Mouse (Mus musculus): Measurements from ENCODE around the gene Grwd1. TPM values are rescaled to one million over a fixed set of nuclear protein-coding genes. Genes with fewer than 3 reads are reported as not detected.

The Grwd1 gene
- total RNA-seq, 2 experiments from 2014 or later: 21.0 to 22.2 TPM

DNA sequence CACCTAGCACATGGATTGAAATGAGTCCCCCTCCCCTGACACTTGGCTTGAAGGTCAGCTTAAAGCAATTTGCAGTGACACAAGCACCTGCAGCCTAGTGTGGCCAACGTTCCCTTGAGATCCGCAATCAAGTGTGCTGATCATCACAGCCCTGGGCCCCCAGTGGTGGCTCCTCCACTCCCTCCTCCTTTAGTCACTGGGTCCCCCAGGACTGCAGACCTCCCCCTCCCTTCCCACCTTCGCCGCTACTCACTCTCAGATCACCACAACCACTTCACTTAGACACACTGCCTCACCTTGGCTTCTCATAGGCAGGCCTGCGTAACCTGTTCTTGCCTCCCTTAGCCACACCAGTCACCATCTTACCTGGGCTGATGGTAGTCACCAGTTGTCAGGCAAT, 24.8 kb downstream of the Grwd1 start:
- DNase-seq (ENCODE audit: low spot score in 2 of 2): no peak
- intact Hi-C loops (cut with DNase I): no loop called here

DNA sequence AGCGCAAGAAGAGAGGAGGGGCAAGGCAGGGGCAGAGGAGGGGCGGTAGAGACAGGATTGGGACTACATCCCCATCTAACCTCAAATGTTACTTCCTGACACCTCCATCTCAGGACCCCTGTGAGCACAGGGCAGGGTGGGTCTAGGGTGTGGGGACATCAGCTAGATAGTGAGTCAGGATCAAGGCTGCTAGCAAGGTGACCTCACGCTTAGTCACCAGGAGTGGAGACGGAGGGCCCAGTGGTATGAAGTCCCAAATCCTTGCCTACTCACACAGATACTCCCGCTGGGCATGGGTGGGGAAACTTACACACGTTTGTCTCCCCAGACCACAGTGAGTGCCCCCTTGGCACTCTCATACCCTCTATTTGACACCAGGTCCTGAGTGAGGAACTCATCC, 28.2 kb downstream of the Grwd1 start:
- intact Hi-C loops (cut with DNase I): no loop called here
- no peak for DNase-seq (ENCODE audit: low spot score in 2 of 2)

DNA sequence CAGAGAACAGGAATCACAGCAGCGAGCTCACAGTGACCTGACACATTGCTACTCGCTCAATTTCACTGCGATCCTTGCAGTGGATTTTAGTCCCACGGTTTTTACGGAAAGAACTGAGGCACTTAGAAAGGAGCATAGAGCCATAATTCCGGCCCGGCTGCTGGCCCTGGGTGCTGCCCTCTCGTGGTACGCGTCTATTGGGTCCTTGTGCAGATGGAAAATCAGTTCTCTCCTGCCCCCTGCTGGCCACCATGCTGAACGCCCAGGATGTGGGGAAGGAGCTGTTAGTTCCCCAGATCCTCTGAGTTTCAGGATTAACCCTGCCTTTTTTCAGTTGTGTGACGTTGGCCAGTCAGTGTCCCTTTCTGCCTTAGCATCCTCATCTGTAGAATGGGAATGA, 29.4 kb downstream of the Grwd1 start:
- DNase-seq (ENCODE audit: low spot score in 2 of 2): peak; percentile 95 to 96
- intact Hi-C loops (cut with DNase I): loop anchor here (1.0 kb wide), 1 partner anchor 62 kb away; no protein-coding TSS in a partner anchor

DNA sequence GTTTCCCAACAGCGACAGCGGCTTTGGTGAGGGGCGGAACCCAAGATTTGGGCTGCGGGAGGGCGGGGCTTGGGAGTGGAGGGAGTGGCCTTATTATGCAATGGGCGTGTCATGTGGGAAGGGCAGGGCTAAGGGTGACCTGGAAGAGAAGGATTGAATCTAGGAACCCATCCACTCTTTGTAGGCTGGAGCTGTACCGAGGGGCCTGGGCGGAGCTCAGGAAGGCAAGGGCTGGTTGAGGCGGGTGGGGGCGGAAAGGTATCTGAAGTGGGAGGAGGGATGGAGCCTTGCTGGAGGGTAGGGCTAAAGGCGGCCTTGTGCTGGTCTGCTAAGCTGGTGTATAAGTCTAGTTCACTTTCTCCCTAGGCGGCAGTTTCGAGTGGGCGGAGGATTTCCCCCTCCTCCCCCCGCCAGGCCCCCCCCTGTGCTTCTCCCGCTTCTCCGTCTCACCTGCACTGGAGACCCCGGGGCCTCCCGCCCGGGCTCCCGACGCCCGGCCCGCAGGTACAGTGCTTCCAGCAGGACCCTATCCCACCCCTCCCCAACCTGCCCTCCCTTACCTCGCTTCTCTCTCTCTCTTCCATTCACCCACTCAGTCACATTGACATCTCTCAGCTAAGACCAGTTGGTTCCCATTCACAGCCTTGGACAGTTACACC, 30.1 kb downstream of the Grwd1 start:
- DNase-seq (ENCODE audit: low spot score in 2 of 2): no peak
- intact Hi-C loops (cut with DNase I): loop anchor here (1.0 kb wide), 1 partner anchor 61 kb away; no protein-coding TSS in a partner anchor

DNA sequence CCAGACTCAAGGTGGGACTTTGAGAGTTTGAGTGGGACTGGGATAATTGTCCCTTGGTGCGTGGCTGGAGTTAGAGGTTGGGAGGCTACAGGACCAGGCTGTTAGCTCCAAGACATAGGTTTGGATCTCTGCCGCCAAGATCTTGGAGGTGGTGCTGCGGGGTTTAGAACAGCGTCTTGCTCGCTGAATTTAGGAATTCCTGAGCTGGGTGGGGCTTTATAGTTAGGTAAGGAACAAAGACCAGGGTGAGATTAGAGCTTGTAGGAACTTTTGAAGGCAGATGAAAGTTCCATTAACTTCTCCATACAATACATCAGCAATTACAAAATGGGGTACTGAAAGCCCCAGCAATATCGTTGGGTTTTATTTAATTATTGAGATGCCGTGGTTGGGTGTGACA, 30.7 kb downstream of the Grwd1 start:
- DNase-seq (ENCODE audit: low spot score in 2 of 2): no peak
- intact Hi-C loops (cut with DNase I): no loop called here

DNA sequence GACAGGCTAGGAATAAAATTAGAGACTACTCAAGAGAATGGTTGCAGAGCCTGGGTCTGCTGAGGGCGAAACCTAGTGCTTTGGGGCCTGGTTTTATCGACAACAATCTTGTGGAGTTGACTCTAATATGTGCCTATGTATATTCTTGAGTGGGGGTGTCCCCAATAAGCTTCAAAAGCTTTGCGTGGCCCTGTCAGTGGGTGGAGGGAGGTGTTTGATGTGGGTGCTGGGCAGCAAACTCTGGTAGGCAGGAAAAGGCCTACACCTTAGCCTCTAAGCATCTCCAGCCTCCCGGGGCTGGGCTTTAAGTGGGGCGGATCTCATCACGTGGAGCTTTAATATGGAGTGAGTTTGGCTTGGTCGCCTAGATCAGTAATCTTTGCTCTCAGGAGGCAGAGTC, 31.8 kb downstream of the Grwd1 start:
- intact Hi-C loops (cut with DNase I): no loop called here
- no peak for DNase-seq (ENCODE audit: low spot score in 2 of 2)

DNA sequence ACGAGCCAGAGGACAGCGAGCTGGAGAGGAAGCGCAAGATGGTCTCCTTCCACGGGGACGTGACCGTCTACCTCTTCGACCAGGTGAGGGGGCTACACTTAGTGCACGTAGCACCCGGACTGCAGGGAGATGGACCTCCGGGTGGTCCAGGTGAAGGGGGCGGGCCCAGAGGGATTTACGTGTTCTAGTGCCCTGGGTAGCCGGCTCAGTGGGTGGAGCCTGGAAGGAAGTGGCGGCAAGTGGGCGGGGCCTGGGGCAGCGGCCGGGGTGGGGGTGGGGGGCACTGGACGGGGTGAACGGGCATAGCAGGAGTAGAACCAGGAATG, 32.3 kb downstream of the Grwd1 start:
- intact Hi-C loops (cut with DNase I): no loop called here
- DNase-seq (ENCODE audit: low spot score in 2 of 2): no peak

DNA sequence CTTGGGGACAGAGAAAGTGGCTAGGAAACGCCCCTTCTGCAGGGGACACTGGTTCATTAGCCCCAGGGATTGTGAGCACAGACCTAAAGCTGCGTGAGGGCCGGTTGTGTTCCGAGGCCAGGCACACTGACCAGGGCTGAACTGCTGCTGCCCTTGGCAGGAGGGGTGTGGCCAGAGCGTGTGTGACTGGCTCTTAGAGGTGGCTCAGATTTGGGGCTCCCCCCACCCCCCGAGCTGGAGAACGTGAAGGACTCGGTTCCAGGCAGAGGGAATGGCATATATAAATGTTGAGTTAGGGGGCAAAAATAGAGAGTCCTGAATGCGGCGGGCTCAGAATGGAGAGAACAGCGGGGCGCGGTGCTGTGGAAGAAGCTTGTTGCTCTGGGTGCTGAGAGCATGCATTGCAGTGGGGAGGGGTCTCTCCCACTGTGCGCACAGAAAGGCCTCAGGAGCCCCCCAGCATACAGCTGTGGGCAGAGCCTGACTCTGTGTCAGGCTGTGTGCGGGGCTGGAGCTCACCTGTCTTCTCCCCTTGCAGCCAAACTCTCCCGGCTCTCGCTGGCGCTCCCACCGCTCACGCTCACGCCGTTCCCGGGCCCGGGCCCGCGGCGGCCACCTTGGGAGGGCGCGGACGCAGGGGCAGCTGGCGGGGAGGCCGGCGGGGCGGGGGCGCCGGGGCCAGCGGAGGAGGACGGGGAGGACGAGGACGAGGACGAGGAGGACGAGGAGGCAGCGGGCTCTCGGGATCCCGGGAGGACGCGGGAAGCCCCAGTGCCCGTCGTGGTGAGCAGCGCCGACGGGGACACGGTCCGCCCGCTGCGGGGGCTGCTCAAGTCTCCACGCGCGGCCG, 32.9 kb downstream of the Grwd1 start:
- no peak for DNase-seq (ENCODE audit: low spot score in 2 of 2)
- intact Hi-C loops (cut with DNase I): no loop called here

DNA sequence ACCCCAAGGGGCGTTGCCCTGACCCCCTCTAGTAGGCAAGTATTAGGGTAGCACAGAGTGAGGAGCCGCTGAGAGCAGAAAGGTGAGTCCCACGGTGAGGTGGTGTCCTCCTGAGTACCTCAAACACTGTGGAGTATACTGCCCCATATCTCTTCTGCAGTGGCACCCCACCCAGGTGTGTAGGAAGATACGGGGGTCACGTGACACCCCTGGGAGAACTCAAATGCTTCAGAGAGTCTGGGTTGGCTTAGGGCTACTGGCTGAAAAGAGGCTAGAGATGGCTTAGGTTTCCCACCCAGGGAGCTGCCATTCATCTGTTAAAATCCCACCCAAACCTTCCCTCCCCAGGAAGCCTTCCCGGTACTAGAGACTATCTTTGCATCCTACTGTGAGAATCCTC, 33.8 kb downstream of the Grwd1 start:
- no peak for DNase-seq (ENCODE audit: low spot score in 2 of 2)
- intact Hi-C loops (cut with DNase I): no loop called here

DNA sequence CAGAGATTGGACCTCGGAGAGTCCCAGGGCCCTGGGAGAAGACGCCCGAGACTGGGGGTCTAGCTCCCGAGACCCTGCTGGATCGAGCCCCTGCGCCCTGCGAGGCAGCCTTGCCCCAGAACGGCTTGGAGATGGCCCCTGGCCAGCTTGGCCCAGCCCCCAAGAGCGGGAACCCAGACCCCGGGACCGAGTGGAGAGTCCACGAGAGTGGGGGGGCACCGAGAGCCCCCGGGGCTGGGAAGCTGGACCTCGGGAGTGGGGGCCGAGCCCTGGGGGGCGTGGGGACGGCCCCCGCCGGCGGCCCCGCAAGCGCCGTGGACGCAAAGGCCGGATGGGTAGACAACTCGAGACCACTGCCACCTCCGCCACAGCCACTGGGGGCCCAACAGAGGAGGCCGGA, 35.8 kb downstream of the Grwd1 start:
- DNase-seq (ENCODE audit: low spot score in 2 of 2): no peak
- intact Hi-C loops (cut with DNase I): no loop called here

DNA sequence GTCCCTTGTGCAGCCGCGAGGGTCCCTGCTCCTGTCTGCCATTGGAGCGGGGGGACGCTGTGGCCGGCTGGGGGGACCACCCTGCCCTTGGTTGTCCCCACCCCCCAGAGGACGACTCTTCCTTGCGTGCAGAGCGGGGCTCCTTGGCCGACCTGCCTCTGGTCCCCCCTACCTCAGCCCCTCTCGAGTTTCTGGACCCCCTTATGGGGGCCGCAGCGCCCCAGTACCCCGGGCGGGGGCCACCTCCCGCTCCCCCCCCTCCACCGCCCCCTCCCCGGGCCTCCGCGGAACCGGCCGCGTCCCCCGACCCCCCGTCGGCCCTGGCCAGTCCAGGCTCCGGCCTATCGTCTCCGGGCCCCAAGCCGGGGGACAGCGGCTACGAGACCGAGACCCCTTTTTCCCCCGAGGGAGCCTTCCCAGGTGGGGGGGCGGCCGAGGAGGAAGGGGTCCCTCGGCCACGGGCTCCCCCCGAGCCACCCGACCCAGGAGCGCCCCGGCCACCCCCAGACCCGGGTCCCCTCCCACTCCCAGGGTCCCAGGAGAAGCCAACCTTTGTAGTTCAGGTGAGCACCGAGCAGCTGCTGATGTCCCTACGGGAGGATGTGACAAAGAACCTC, 36.7 kb downstream of the Grwd1 start:
- no peak for DNase-seq (ENCODE audit: low spot score in 2 of 2)
- intact Hi-C loops (cut with DNase I): no loop called here

DNA sequence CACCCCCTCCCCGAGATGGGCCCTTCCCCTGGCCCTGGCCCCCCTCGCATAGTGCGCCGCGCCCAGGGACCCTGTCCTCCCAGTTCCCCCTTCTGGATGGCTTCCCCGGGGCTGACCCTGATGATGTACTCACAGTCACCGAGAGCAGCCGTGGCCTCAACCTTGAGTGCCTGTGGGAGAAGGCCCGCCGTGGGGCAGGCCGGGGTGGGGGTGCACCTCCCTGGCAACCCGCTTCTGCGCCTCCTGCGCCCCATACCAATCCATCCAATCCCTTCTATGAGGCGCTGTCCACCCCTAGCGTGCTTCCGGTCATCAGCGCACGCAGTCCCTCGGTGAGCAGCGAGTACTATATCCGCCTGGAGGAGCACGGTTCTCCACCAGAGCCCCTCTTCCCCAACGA, 37.5 kb downstream of the Grwd1 start:
- no peak for DNase-seq (ENCODE audit: low spot score in 2 of 2)
- intact Hi-C loops (cut with DNase I): no loop called here

DNA sequence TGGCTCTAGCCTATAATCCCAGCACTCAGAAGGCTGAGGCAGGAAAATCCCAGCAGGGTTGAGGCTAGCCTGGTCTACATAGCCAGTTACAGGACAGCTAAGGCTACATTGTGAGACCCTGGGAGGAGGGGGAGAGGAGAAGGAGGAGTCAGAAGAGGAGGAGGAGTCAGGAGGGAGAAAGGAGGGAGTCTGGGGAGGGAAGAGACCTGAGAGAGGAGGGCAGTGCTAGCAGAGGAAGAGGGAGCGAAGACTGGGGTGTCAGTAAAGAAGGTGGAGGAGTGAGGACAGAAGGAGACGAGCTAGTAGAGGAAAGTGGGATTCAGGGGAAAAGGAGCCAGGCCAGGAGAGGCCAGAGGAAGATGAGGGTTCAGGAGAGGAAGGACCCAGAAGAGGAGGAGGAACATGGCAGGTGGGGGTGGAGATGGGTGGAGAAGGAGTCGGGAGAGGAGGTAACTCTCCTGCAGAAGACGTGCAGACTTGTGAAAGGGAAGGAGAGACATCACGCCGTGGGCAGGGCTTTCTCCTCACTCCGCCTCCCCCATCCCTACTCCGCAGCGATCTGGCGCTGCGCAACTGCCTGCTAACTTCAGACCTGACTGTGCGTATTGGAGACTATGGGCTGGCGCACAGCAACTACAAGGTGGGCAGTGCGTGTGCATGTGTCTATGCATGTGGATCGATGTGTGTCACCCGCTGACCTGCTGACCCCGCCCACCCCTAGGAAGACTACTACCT, 38.8 kb downstream of the Grwd1 start:
- DNase-seq (ENCODE audit: low spot score in 2 of 2): peak in 1 of 2 experiments; percentile 39
- intact Hi-C loops (cut with DNase I): no loop called here

DNA sequence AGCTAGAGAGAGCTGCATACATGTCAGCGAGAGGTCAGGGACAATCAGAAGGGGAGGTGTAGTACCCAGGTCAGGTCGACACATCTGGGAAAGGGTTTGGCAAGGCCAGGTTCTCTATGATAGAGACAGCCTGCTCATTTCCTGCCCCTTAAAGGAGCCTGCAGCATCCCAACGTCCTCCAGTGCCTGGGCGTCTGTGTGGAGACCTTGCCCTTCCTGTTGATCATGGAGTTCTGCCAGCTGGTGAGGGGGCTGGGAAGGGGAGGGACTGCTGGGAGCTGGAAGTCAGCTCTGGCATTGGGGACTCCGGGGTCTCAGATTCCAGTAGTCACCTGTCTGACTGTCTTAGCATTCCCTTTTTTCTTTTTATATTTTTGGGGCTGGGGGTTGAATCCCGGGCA, 40.0 kb downstream of the Grwd1 start:
- intact Hi-C loops (cut with DNase I): no loop called here
- no peak for DNase-seq (ENCODE audit: low spot score in 2 of 2)

DNA sequence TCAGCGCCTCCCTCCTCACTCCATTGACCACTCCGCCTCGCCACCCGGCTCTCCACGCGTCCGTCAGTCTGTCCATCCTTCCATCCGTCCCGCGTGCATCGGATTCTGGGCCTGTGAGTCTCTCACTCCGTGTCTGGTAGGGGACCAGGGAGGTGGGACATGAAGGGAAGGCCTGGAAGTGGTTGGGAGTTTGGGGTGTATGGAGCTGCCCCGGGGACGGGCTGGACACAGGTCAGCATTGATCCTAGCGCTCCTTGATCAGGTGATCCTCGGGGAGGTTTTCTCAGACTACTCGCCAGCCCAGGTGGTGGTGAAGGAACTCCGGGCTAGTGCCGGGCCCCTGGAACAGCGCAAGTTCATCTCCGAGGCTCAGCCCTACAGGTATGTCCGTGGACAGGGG, 43.1 kb downstream of the Grwd1 start:
- intact Hi-C loops (cut with DNase I): no loop called here
- no peak for DNase-seq (ENCODE audit: low spot score in 2 of 2)

DNA sequence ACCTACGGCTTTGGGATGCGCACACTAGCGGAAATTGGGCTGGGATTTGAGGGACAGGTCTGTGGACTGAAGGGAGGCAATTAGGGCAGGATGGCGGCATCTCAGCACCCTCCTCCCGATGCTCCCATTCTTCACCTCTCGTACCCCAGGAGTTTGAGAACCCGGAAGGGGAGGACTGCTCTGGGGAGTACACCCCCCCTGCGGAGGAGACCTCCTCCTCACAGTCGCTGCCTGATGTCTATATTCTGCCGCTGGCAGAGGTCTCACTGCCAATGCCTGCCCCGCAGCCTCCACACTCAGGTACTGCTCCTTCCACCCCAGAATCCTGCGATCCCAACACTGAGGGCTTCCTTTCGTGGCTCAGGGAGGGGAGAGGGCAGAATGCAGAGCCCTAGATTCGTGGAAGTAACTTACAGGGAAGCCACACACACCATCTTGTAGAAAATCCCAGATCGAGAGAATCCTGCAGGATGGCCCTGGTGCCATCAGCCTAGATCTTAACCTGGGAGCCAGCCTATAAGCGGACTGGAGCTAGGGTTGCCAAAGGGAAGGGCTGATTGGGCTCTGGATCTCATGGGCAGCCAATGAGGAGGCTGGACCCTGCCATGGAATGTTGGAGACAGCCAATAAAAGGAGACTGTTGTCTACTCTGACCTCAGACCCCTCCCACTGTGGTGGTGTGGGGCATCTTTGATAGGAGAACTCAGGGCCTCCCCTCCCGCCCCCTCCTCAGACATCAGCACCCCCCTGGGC, 43.9 kb downstream of the Grwd1 start:
- intact Hi-C loops (cut with DNase I): no loop called here
- peak; percentile 70 to 85 for DNase-seq (ENCODE audit: low spot score in 2 of 2)

DNA sequence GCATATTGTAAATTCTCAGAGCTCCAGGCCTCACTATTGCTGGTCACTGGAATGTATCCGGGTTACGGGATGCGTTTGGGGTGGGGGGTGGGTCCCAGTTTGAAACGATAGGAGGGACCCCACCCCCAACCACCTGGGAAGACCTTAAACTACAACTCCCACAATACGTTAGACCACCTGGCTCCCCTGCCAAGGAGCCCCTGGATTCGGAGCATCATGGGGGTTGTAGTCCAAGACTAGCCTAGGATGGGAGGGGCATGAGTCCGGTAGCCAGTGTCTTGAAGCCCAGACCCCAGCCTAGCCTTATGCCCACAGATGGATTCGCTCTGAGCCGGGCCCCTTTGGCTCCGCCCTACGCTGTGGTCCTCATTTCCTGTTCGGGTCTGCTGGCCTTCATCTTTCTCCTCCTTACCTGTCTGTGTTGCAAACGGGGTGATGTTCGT, 44.6 kb downstream of the Grwd1 start:
- no peak for DNase-seq (ENCODE audit: low spot score in 2 of 2)
- intact Hi-C loops (cut with DNase I): no loop called here

DNA sequence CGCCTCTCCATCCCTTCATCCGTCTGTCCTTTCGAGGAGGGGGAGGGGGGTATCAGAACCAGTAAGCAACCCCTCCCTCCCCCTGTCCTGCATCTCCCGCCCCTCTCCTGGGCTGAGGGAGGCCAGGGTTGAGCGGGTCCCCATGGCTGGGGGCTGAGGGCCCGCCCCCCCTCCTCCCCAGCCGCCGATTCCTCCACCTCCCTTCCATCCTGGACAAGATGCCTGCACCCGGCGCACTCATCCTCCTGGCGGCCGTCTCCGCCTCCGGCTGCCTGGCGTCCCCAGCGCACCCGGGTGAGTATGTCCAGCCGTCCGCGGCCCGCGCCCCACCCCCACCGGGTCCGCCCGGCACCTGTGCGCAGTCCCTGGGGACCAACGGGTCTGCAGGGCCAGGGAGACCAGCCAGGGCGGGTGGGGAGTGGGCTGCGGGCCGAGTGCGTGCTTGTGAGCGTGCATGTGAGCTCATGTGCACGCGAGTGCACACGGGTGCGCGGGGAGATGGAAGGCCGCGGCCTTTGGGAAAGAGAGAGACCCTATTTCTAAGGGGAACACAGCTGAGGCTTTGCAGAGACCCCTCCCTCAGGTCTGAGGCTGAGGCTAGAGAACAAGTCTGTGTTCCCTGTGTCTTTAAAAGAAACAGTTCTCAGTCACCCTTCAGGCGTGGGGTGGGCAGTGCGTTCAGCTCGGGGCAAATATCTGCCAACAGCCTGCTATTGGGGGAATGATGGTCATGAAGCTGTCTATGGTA, 45.2 kb downstream of the Grwd1 start:
- intact Hi-C loops (cut with DNase I): no loop called here
- no peak for DNase-seq (ENCODE audit: low spot score in 2 of 2)

All from left cerebral cortex, postnatal 14 days (tissue).